Comparison of ENCODE assay signal across 7 mouse cellular contexts in genomic region chr10:11343205-11344141, GRCm38 (mm10). TPM values are rescaled to one million over a fixed set of nuclear protein-coding genes. Genes with fewer than 3 reads are reported as not detected.
DNase-seq lines count a peak whose midpoint lies in the region; ATAC-seq and TF ChIP-seq lines count a peak whose summit lies in the region.

Epm2a (plus strand) TSS chr10:11343404.

- no peaks in the 10 kb centered on the region for H3K36me3 ChIP-seq in embryonic facial prominence, embryonic 12.5 days
- H3K36me3 ChIP-seq in kidney, adult 2 months (ENCODE audit: control insufficient read depth, insufficient read depth, low read length): no peaks in the 10 kb centered on the region
- H3K36me3 ChIP-seq in limb, embryonic 12.5 days: no peaks in the 10 kb centered on the region
- no peaks in the 10 kb centered on the region for H3K36me3 ChIP-seq in midbrain, embryonic 14.5 days (ENCODE audit: control insufficient read depth, insufficient read depth, low read length)

- no peaks in the 10 kb centered on the region for H3K9me3 ChIP-seq in embryonic facial prominence, embryonic 12.5 days
- no peaks in the 10 kb centered on the region for H3K9me3 ChIP-seq in limb, embryonic 12.5 days
- no peaks in the 10 kb centered on the region for H3K9me3 ChIP-seq in midbrain, embryonic 14.5 days (ENCODE audit: control insufficient read depth, low read length)

- no peaks in the 10 kb centered on the region for H3K4me1 ChIP-seq in embryonic facial prominence, embryonic 12.5 days
- H3K4me1 ChIP-seq in kidney, adult 2 months (ENCODE audit: control insufficient read depth, insufficient read depth, low read length): no peaks in the 10 kb centered on the region
- no peaks in the 10 kb centered on the region for H3K4me1 ChIP-seq in limb, embryonic 12.5 days (replicated peaks)
- no peaks in the 10 kb centered on the region for H3K4me1 ChIP-seq in midbrain, embryonic 14.5 days (ENCODE audit: control insufficient read depth, insufficient read depth, low read length)

- no peak for TF ChIP-seq CTCF in kidney, adult 2 months (conservative IDR thresholded peaks at IDR 0.05; ENCODE audit: insufficient read depth, insufficient read length, low read depth, low read length)

- H3K27ac ChIP-seq in embryonic facial prominence, embryonic 12.5 days: peak within 1 kb of the TSS; percentile 98
- peak within 1 kb of the TSS; percentile 82 for H3K27ac ChIP-seq in kidney, adult 2 months (ENCODE audit: insufficient read depth, low read depth, low read length)
- H3K27ac ChIP-seq in limb, embryonic 12.5 days: peak within 1 kb of the TSS; percentile 99
- peak within 1 kb of the TSS; percentile 98 for H3K27ac ChIP-seq in midbrain, embryonic 14.5 days (replicated peaks; ENCODE audit: low read depth, low read length)

- TF ChIP-seq POLR2A in kidney, adult 2 months (IDR thresholded peaks at IDR 0.05; ENCODE audit: low read depth, low read length): peak; percentile 27

- H3K4me2 ChIP-seq in embryonic facial prominence, embryonic 12.5 days (replicated peaks): peak within 1 kb of the TSS; percentile 57
- H3K4me2 ChIP-seq in limb, embryonic 12.5 days: peak within 1 kb of the TSS; percentile 63
- peak within 1 kb of the TSS; percentile 71 for H3K4me2 ChIP-seq in midbrain, embryonic 14.5 days (ENCODE audit: low read length)

- under 1% methylated on average over 104 of the region's 106 CpGs for WGBS in embryonic facial prominence, embryonic 12.5 days
- under 1% methylated on average over 106 of the region's 106 CpGs for WGBS in kidney, adult 2 months
- WGBS in limb, embryonic 12.5 days: under 1% methylated on average over 104 of the region's 106 CpGs
- under 1% methylated on average over 104 of the region's 106 CpGs for WGBS in midbrain, embryonic 14.5 days

- no peaks in the 10 kb centered on the region for H3K27me3 ChIP-seq in embryonic facial prominence, embryonic 12.5 days
- H3K27me3 ChIP-seq in kidney, adult 2 months (replicated peaks; ENCODE audit: control insufficient read depth, insufficient read depth, low read length): no peaks in the 10 kb centered on the region
- H3K27me3 ChIP-seq in limb, embryonic 12.5 days: no peaks in the 10 kb centered on the region
- H3K27me3 ChIP-seq in midbrain, embryonic 14.5 days (ENCODE audit: control insufficient read depth, insufficient read depth, low read length): no peaks in the 10 kb centered on the region

- peak; percentile 92 for DNase-seq in adrenal gland, postnatal 14 days
- DNase-seq in heart, adult 18-20 months: peak; percentile 86 to 91
- DNase-seq in kidney, adult 2 months: peak; percentile 92
- peak; percentile 89 for DNase-seq in midbrain, embryonic 14.5 days
- peak; percentile 39 for DNase-seq in spleen, adult 12 weeks (ENCODE audit: low spot score)

- H3K4me3 ChIP-seq in embryonic facial prominence, embryonic 12.5 days: peak within 1 kb of the TSS; percentile 61
- H3K4me3 ChIP-seq in kidney, adult 2 months (ENCODE audit: insufficient read depth, low read depth, low read length): peak within 1 kb of the TSS; percentile 92
- peak within 1 kb of the TSS; percentile 65 for H3K4me3 ChIP-seq in limb, embryonic 12.5 days (replicated peaks)
- peak within 1 kb of the TSS; percentile 69 for H3K4me3 ChIP-seq in midbrain, embryonic 14.5 days (replicated peaks; ENCODE audit: low read depth, low read length)

- H3K9ac ChIP-seq in embryonic facial prominence, embryonic 12.5 days: peak within 1 kb of the TSS; percentile 90
- peak within 1 kb of the TSS; percentile 92 for H3K9ac ChIP-seq in limb, embryonic 12.5 days (replicated peaks)
- peak within 1 kb of the TSS; percentile 92 for H3K9ac ChIP-seq in midbrain, embryonic 14.5 days (replicated peaks; ENCODE audit: low read length)

- ATAC-seq in embryonic facial prominence, embryonic 12.5 days (ENCODE audit: insufficient number of reproducible peaks, insufficient read depth, low FRiP score, low TSS enrichment): peak; percentile 98
- peak; percentile 99 for ATAC-seq in limb, embryonic 12.5 days (ENCODE audit: insufficient number of reproducible peaks, insufficient read depth, low FRiP score, low TSS enrichment, low read depth)
- ATAC-seq in midbrain, embryonic 14.5 days (ENCODE audit: low FRiP score, low TSS enrichment): peak; percentile 94

RNA-seq across cellular contexts. Expression of gene Epm2a, which starts in this region (rescaled TPM):
- total RNA-seq in adrenal gland, postnatal 14 days (2021): 8.2 and 10.7 TPM in 2 replicates
- 0.75 and 1.4 TPM in 2 replicates for polyA plus RNA-seq in embryonic facial prominence, embryonic 12.5 days (2016; fragmentation: Nextera tagmentation; extraction: Ambion mirVana)
- total RNA-seq in heart, adult 18-20 months (2021): 10 to 100 TPM; 37.5 to 40.5 TPM
- polyA plus RNA-seq in kidney, adult 2 months (2012; rRNA removed): 6.5 and 7.5 TPM in 2 replicates
- polyA plus RNA-seq in limb, embryonic 12.5 days (2016; fragmentation: Nextera tagmentation; extraction: Ambion mirVana): 0.71 and 0.93 TPM in 2 replicates
- 1.9 and 2.9 TPM in 2 replicates for polyA plus RNA-seq in midbrain, embryonic 14.5 days (2014; fragmentation: Nextera tagmentation; extraction: Ambion mirVana)

Comparison
In these comparisons a context has a peak if more than half of its experiments do, and no peak if none do; other contexts are left out.
1. Peak in every context shown above with its lines: DNase-seq, ATAC-seq, H3K4me3 ChIP-seq and H3K27ac ChIP-seq.
2. Peak in ATAC-seq, H3K4me3 ChIP-seq, H3K27ac ChIP-seq, H3K9ac ChIP-seq and H3K4me2 ChIP-seq in limb, embryonic 12.5 days; RNA of the gene not detected or under 1 TPM.
3. DNase-seq: peak in every context shown above with its lines; median percentile 92 in adrenal gland, postnatal 14 days; 92 in kidney, adult 2 months; 89 in midbrain, embryonic 14.5 days; 88 in heart, adult 18-20 months; 39 in spleen, adult 12 weeks.